Mouse (Mus musculus): ENCODE results near the gene Ppp1r9b.

DNA sequence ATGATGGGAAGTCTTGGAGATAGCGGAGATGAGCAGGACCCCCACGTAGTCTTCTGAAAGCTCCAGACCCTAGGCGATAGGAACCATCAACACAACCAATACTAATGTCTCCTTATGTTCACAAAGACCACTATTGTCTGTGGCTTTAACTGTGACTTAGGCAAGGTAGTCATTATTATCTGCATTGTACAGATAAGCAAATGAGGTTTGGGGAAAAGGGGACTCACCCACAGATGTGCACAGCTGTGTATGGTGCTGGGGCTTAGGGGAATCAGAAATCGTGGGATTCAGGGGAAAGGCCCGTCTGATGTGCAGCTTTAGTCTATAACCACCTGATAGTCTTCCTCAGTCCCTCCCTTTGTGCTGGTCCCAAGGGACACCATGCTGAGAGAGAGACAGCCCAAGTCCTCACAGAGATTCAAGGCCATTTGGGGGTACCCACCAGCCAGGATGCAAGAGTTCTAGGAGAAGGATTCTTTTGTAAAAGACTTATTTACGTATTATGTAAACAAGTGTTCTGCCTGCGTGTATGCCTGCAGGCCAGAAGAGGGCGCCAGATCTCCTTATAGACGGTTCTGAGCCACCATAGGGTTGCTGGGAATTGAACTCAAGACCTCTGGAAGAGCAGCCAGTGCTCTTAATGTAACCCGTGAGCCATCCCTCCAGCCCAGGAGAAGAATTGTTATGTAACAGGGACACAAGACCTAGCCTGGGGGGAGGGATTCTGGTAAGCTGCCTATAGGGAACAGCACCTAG is 31.6 kb downstream of the Ppp1r9b start:
- TF ChIP-seq CTCF (IDR thresholded peaks at IDR 0.05; ENCODE audit: borderline replicate concordance, insufficient read depth, low read length) (no peak), POLR2A (IDR thresholded peaks at IDR 0.05; ENCODE audit: low read depth, low read length) (no peak)

All from embryonic fibroblast, embryonic 13.5 days (primary cell).